Mouse (Mus musculus) hindbrain, postnatal 0 days (tissue): ENCODE data around the gene Eif4b. TPM values are rescaled to one million over a fixed set of nuclear protein-coding genes. Genes with fewer than 3 reads are reported as not detected.

ENCODE experiments used
- ATAC-seq: fragments of 200-750 bp; cut with Nextera tagmentation; 2 replicates; pipeline ENCODE4 v1.8.0; 2017; ENCODE audit warnings: mild to moderate bottlenecking, moderate TSS enrichment, moderate library complexity
- DNase-seq: peaks from one replicate; pipeline ENCODE4 v3.0.0-alpha.2; 2015; ENCODE audit warnings: low spot score
- H3K27ac ChIP-seq: fragments of 300-500 bp; sonication (generic); 2 replicates; pipeline ENCODE4 v1.5.1; 2014; ENCODE audit warnings: mild to moderate bottlenecking
- H3K27me3 ChIP-seq: fragments of 300-500 bp; sonication (generic); 2 replicates; pipeline ENCODE4 v1.6.1; 2014; ENCODE audit warnings: low read length, mixed read lengths; ENCODE audit not compliant: insufficient read depth
- H3K36me3 ChIP-seq: fragments of 300-500 bp; sonication (generic); 2 replicates; pipeline ENCODE4 v1.6.1; 2014; ENCODE audit warnings: low read length, mixed read lengths; ENCODE audit not compliant: insufficient read depth
- H3K4me1 ChIP-seq: fragments of 300-500 bp; sonication (generic); 2 replicates; pipeline ENCODE4 v1.6.1; 2014; ENCODE audit warnings: antibody characterized with exemption, low read length, mixed read lengths; ENCODE audit not compliant: insufficient read depth
- H3K4me2 ChIP-seq: fragments of 300-500 bp; sonication (generic); 2 replicates; pipeline ENCODE4 v1.6.1; 2014; ENCODE audit warnings: low read depth, mild to moderate bottlenecking, low read length, moderate library complexity, mixed read lengths
- H3K4me3 ChIP-seq: fragments of 300-500 bp; sonication (generic); 2 replicates; pipeline ENCODE4 v1.5.1; 2014; ENCODE audit warnings: low read length
- H3K9ac ChIP-seq: fragments of 300-500 bp; sonication (generic); replicated peaks from 2 replicates; pipeline ENCODE4 v1.6.1; 2014; ENCODE audit warnings: mild to moderate bottlenecking, low read length, moderate library complexity, mixed read lengths
- H3K9me3 ChIP-seq: fragments of 300-500 bp; sonication (generic); 2 replicates; pipeline ENCODE4 v1.6.1; 2016; ENCODE audit warnings: low read length, mixed read lengths
- CTCF ChIP-seq: IDR thresholded peaks from 2 replicates; pipeline ENCODE4 v1.5.1; 2016; ENCODE audit warnings: antibody characterized with exemption, control low read depth, low read depth
- WGBS: fragments of 180-500 bp; shearing (Covaris S2); extraction: QIAGEN DNeasy Blood & Tissue Kit; methylation state at CpG from one replicate; pipeline ENCODE4 v1.1.7; 2014; 5-methylcytosine and 5-hydroxymethylcytosine counted together
- polyA plus RNA-seq: library from polyadenylated mRNA; unstranded; fragments of >200 nt; fragmentation: Nextera tagmentation; extraction: Ambion mirVana; gene quantifications from 2 replicates; pipeline ENCODE4 v1.2.1, GENCODE M21; 2015
- total RNA-seq: library from RNA; depleted of rRNA; stranded (reverse); fragments of >200 nt; gene quantifications from 2 replicates; pipeline ENCODE4 v1.2.3, GENCODE M21; 2014

The Eif4b gene
- total and polyA plus RNA-seq, 2 experiments from 2014 or later = 65.1 to 114 TPM

GRCm38 (mm10) chr15:102101672-102102541 is 28.3 kb downstream of the Eif4b start:
- no peaks in the 10 kb centered on the region for H3K9me3 ChIP-seq
- peak; percentile 52 for DNase-seq
- TF ChIP-seq CTCF = no peak
- ATAC-seq = no peak; the same call in 1 of the 2 replicates
- no peak overlapping the region for H3K4me3 ChIP-seq
- no peaks in the 10 kb centered on the region for H3K27me3 ChIP-seq
- peaks cover 9% of the 10 kb centered on the region; the same call in 1 of the 2 replicates for H3K36me3 ChIP-seq
- peaks cover 20% of the 10 kb centered on the region for H3K4me1 ChIP-seq
- peak overlapping the region; percentile 78 for H3K27ac ChIP-seq
- 30% methylated on average over 11 of the region's 11 CpGs for WGBS
- peak overlapping the region; percentile 68; the same call in 1 of the 2 replicates for H3K4me2 ChIP-seq
- 0 out of 2 replicates have a peak overlapping the region, but pooled peaks have one; percentile 44 for H3K9ac ChIP-seq

- Histone ChIP-seq H3K4me1 (peaks cover 20% of the 10 kb centered on the region), H3K4me3 (peak overlapping the region; percentile 20), H3K9me3 (no peaks in the 10 kb centered on the region), H3K4me2 (peak overlapping the region; percentile 40), H3K9ac (peak overlapping the region; percentile 44; the same call in 1 of the 2 replicates), H3K36me3 (peaks cover 3% of the 10 kb centered on the region; the same call in 1 of the 2 replicates), H3K27ac (peak overlapping the region; percentile 78), H3K27me3 (no peaks in the 10 kb centered on the region)
- ATAC-seq (no peak), DNase-seq (no peak)
- WGBS = 33% methylated on average over 6 of the region's 6 CpGs
- no peak for TF ChIP-seq CTCF
These were observed 29.1 kb downstream of the Eif4b start for GRCm38 (mm10) chr15:102102548-102103121.

DNA sequence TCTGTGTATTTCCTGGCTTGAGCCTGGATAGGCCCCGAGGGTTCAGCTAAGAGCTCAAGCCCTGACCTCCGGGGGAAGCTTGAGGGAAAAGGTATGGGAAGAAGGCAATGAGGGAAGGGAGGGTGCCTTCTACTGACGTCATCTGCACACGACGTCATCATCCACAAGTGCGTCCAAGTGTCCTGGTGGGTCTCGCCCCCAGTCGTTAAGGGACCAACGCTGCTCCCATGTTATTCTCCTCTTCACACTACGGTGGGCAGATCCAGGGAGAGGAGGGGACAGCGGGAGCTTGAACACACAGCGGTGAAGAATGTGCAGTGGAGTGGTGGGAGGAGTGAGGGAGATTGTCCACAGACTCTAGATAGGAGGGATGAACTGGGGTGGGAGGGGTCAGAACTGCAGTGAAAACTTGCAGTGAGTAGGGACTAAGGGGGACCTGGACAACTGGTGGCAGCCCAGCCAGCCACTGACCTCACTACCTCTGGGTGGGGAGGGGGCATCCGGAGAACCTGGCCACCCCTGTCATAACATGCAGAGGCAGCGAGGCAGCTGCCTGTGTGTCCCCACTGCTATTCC is 29.9 kb downstream of the Eif4b start:
- DNase-seq = no peak
- peak overlapping the region; percentile 44; the same call in 1 of the 2 replicates for H3K9ac ChIP-seq

GRCm38 (mm10) chr15:102103947-102104555 is 30.5 kb downstream of the Eif4b start:
- 17% methylated on average over 12 of the region's 12 CpGs for WGBS
- Histone ChIP-seq H3K4me2 (peak overlapping the region; percentile 40), H3K27me3 (no peaks in the 10 kb centered on the region), H3K4me3 (0 out of 2 replicates have a peak overlapping the region, but pooled peaks have one; percentile 20), H3K36me3 (no peaks in the 10 kb centered on the region), H3K9me3 (no peaks in the 10 kb centered on the region), H3K27ac (peak overlapping the region; percentile 78; the same call in 1 of the 2 replicates), H3K9ac (peak overlapping the region; percentile 44; the same call in 1 of the 2 replicates), H3K4me1 (peaks cover 28% of the 10 kb centered on the region)
- no peak for ATAC-seq
- DNase-seq = peak; percentile 43
- TF ChIP-seq CTCF = no peak

More for the DNA sequence above, 29.9 kb downstream of the Eif4b start:
- no peaks in the 10 kb centered on the region for H3K9me3 ChIP-seq
- TF ChIP-seq CTCF = no peak
- H3K4me1 ChIP-seq = peaks cover 23% of the 10 kb centered on the region
- H3K27me3 ChIP-seq = no peaks in the 10 kb centered on the region
- peak overlapping the region; percentile 40 for H3K4me2 ChIP-seq
- H3K27ac ChIP-seq = peak overlapping the region; percentile 78
- H3K36me3 ChIP-seq = no peaks in the 10 kb centered on the region
- peak overlapping the region; percentile 20 for H3K4me3 ChIP-seq
- ATAC-seq = no peak
- 11% methylated on average over 14 of the region's 14 CpGs for WGBS

DNA sequence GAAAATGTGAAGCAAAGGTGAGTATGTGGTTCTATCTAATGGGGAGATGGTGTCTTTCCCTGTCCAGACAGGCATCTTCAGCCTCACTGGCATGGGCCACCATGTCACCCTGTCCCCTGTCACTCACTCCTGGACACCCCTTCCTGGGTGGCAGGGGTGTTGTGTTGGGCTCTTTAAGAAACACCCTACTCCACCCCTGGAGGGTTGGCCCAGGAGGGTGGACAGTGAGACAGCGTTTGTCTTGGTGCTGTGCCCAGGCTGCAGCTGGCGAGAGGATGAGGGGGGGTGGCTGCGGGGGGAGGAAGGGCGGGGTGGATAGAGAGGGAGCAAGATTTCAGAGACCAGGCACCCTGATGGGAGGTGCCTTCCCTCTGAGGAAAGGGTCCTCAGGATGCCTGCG is 31.8 kb downstream of the Eif4b start:
- Histone ChIP-seq H3K9ac (no peak overlapping the region), H3K27me3 (no peaks in the 10 kb centered on the region), H3K4me2 (peak overlapping the region; percentile 64; the same call in 1 of the 2 replicates), H3K9me3 (no peaks in the 10 kb centered on the region), H3K4me3 (no peak overlapping the region), H3K36me3 (no peaks in the 10 kb centered on the region), H3K4me1 (peaks cover 30% of the 10 kb centered on the region), H3K27ac (no peak overlapping the region; the same call in 1 of the 2 replicates)
- DNase-seq (no peak), ATAC-seq (no peak)
- WGBS = 32% methylated on average over 5 of the region's 5 CpGs
- no peak for TF ChIP-seq CTCF
